Mouse (Mus musculus) liver, embryonic 14.5 days (tissue): ENCODE measurements around the gene Cct3.

Experiments
- CTCF ChIP-seq: IDR thresholded peaks from 2 replicates; pipeline ENCODE4 v1.5.1; 2016; ENCODE audit warnings: antibody characterized with exemption, low read depth, control low read depth
- EP300 ChIP-seq: IDR thresholded peaks from 2 replicates; pipeline ENCODE4 v1.6.1; 2016; ENCODE audit warnings: antibody characterized with exemption, low read depth

DNA sequence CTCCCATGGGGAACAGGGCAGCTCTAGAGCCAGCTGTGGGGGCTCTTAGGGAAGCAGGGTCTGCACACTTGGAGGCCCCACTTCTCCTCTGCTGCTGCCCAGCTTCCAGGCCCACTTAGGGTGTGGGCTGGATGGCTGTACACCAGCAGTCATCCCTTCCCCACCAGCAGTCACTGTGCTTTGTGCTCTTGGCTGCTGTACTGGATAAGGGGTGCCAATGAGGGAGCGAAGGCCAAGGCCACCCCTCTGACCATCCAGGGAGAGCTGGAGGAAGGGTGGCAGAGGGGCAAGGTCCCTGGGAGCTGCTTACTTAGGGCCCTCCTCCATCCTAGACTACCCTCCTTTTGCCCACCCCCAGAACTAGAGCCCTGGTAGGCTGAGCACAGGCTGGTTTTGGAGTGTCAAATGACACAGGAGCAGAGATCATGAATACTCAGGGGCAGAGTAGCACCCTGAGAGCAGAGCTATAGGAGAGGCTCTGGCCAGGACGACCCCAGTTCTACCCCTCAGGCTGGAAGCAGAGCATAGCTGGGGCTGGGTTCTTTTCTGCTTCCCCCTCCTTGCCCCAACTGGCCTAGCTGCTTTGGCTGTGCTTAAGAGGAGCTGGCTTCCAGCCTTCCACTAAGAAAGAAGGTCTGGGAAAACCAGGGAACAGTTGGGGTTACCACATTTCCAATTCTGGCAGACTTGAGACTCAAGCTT, 64.8 kb downstream of the Cct3 start:
- no peak for TF ChIP-seq CTCF
- no peak for TF ChIP-seq EP300
